Mouse (Mus musculus) granulocyte monocyte progenitor cell, adult 5-6 weeks (primary cell): ENCODE data around the gene Cd244a. TPM values are rescaled to one million over a fixed set of nuclear protein-coding genes. Genes with fewer than 3 reads are reported as not detected.

Experiments
- ATAC-seq: replicated peaks from 2 replicates; pipeline ENCODE4 v1.8.0; 2016; ENCODE audit warnings: mild to moderate bottlenecking, moderate TSS enrichment, inconsistent platforms; ENCODE audit not compliant: poor library complexity, severe bottlenecking
- total RNA-seq, 2 experiments: library from RNA; stranded (forward) in 1 of 2; stranded (reverse) in 1 of 2; fragments of 200-712, 200-1000 nt in 1 of 2; fragments of >200 nt in 1 of 2; fragmentation: Nextera tagmentation in 1 of 2; gene quantifications; 2 replicates each; pipeline ENCODE4 v1.2.3; 2014 to 2017

Gene Cd244a
- total RNA-seq, 2 experiments from 2014 or later, result 5.5 to 5.6 TPM

- peak; percentile 57 for ATAC-seq
These were observed 7.8 kb downstream of the Cd244a start for GRCm38 (mm10) chr1:171566777-171567176.

GRCm38 (mm10) chr1:171568436-171568835, 9.4 kb downstream of the Cd244a start:
- ATAC-seq, result no peak

- ATAC-seq, result peak; percentile 68
These were observed 18.2 kb downstream of the Cd244a start for GRCm38 (mm10) chr1:171577168-171577567.

GRCm38 (mm10) chr1:171584584-171584983, 25.6 kb downstream of the Cd244a start:
- ATAC-seq, result no peak

- ATAC-seq, result no peak
These were observed 45.7 kb downstream of the Cd244a start for GRCm38 (mm10) chr1:171604686-171605085.

GRCm38 (mm10) chr1:171606656-171607055, 47.7 kb downstream of the Cd244a start:
- ATAC-seq, result no peak

GRCm38 (mm10) chr1:171607176-171607575, 48.2 kb downstream of the Cd244a start, which contains the start of gene Ly9:
TSS of gene Ly9 (minus strand) at chr1:171607410.
- ATAC-seq, result peak; percentile 79

GRCm38 (mm10) chr1:171610026-171610425, 51.0 kb downstream of the Cd244a start:
- peak; percentile 65 for ATAC-seq

GRCm38 (mm10) chr1:171610781-171611180, 51.8 kb downstream of the Cd244a start:
- ATAC-seq, result peak; percentile 36; the same call in 1 of the 2 replicates

- peak; percentile 46; the same call in 1 of the 2 replicates for ATAC-seq
These were observed 55.0 kb downstream of the Cd244a start for GRCm38 (mm10) chr1:171613962-171614361.

GRCm38 (mm10) chr1:171616881-171617515, 58.0 kb downstream of the Cd244a start:
- peak; percentile 72 for ATAC-seq

- peak; percentile 90 for ATAC-seq
These were observed 60.0 kb downstream of the Cd244a start for GRCm38 (mm10) chr1:171619001-171619400.

- peak; percentile 52 for ATAC-seq
These were observed 60.7 kb downstream of the Cd244a start for GRCm38 (mm10) chr1:171619645-171620044.

- ATAC-seq, result no peak
These were observed 61.1 kb downstream of the Cd244a start for GRCm38 (mm10) chr1:171620091-171620490.

- ATAC-seq, result no peak
These were observed 68.8 kb downstream of the Cd244a start for GRCm38 (mm10) chr1:171627801-171628200.

GRCm38 (mm10) chr1:171629168-171629567, 70.2 kb downstream of the Cd244a start:
- ATAC-seq, result no peak

GRCm38 (mm10) chr1:171630041-171630440, 71.0 kb downstream of the Cd244a start:
- no peak for ATAC-seq

- ATAC-seq, result no peak
These were observed 71.9 kb downstream of the Cd244a start for GRCm38 (mm10) chr1:171630912-171631311.

GRCm38 (mm10) chr1:171631447-171631846, 72.5 kb downstream of the Cd244a start:
- peak; percentile 93 for ATAC-seq

GRCm38 (mm10) chr1:171635696-171636095, 76.7 kb downstream of the Cd244a start:
- ATAC-seq, result no peak

- ATAC-seq, result peak; percentile 81
These were observed 78.1 kb downstream of the Cd244a start for GRCm38 (mm10) chr1:171637101-171637500.

GRCm38 (mm10) chr1:171638686-171639085, 79.7 kb downstream of the Cd244a start:
- no peak for ATAC-seq
